Mouse (Mus musculus) heart, adult 11 months (tissue): ENCODE results near the gene Slc22a17.

Source experiments
- DNase-seq: peaks from one replicate; pipeline ENCODE4 v3.0.0; 2022

Gene Slc22a17

DNA sequence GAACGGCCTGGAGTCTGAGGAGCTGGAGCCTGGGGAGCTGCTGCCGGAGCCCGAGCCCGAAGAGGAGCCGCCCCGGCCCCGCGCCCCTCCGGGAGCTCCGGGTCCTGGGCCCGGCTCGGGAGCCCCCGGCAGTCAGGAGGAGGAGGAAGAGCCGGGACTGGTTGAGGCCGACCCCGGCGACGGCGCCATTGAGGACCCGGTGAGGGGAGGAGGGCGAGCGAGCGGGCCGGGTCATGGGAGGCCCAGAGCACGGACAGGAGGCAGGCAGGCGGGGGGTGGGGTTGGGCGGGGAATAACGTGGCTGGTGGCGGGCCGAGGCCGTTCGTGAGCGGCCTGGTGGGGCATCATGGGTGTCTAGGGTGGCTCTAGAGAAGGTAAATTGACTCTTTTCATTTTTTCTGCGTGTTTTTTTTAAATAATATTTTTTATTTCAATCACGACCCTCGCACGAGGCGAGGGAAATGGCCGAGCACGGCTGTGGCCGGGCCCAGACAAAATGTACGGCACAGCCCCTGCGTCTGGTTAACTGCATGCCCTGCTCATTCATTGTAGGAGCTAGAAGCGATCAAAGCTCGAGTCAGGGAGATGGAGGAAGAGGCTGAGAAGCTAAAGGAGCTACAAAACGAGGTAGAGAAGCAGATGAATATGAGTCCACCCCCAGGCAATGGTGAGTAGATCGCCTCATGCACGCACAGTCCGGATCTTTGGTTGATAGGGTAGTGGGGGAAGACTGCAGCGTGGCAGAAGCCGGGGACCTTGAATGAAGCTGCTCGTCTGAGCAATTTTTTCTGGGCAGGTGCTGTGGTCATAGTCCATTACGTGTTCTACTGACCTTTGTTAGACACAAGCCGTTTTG, 18.4 kb downstream of the Slc22a17 start:
- peak; percentile 91 for DNase-seq

GRCm38 (mm10) chr14:54893651-54894181, 19.2 kb downstream of the Slc22a17 start:
- DNase-seq, result peak; percentile 100

DNA sequence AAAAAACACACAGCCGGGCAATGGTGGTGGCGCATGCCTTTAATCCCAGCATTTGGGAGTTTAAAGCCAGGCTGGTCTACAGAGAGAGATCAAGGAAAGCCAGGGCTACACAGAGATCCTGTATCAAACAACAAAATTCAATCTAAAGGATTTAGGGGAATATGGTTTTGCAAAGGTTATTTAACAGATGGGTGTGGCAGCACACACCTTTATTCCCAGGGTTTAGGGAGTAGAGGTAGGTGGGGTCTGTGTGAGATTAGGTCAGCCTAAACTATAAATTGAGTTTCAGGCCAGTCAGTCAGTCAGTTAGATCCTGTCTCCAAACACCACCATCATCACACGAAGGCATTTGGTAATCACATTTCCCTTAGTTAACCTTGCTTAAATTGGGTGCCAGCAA, 20.7 kb downstream of the Slc22a17 start, which contains the start of gene Pabpn1:
Gene Pabpn1 (plus strand): TSS at position 301 of the 400 bp plus-strand sequence.
- no peak for DNase-seq

- peak; percentile 90 for DNase-seq
Measured at GRCm38 (mm10) chr14:54885309-54885708, 27.6 kb downstream of the Slc22a17 start.

- DNase-seq, result peak; percentile 91
Measured at GRCm38 (mm10) chr14:54884022-54884712, 28.8 kb downstream of the Slc22a17 start.

DNA sequence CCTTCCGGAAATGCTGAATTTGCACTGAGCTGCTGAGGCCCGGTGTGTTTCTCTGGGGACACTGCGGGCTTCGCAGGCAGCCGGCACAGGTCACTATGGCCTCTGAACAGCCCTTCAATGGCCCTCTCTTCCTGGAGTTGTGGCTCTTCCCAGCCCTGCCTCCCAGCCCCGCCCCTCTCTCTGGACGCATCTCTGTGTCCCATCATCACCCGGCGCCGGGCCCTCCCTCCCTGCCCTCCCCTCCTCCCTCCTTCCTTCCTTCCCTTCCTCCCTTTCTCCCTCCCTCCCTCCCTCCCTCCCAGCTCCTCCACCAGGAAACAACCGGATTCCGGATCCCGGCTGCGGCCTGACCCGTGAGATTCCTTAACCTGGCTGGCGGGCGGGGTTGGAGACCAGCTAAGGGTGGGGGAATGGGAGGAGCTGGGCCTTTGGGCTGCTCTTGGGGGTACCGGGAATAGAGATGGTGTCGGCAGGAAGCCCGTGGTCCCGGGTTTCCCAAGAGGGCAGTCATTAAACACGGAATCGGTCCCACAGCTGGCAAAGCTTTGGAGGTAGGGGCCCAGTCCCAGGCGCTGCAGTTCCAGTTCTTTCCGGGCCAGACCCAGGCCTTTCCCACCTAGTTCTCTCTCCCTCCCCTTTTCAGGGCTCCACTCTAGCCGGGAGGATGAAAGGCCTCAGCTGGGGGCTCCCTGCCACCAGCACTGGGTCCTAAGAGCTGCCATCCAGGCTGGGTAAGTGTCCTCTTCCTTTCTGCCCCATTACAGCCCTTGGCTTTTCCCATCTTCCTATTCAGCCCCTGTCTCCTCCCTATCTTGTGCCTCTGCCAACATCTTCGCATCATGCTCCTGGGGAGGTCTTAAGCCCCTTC, 29.5 kb downstream of the Slc22a17 start, which contains the start of the genes Bcl2l2 and Gm20521:
Gene Bcl2l2 (plus strand): TSS at position 224 of the 868 bp plus-strand sequence.
Gene Gm20521 (plus strand): TSS at position 288 of the 868 bp plus-strand sequence.
- peak; percentile 99 for DNase-seq

GRCm38 (mm10) chr14:54877048-54877715, 35.8 kb downstream of the Slc22a17 start, which contains the start of gene Ppp1r3e:
Gene Ppp1r3e (minus strand): TSS chr14:54877550.
- peak; percentile 97 for DNase-seq

DNA sequence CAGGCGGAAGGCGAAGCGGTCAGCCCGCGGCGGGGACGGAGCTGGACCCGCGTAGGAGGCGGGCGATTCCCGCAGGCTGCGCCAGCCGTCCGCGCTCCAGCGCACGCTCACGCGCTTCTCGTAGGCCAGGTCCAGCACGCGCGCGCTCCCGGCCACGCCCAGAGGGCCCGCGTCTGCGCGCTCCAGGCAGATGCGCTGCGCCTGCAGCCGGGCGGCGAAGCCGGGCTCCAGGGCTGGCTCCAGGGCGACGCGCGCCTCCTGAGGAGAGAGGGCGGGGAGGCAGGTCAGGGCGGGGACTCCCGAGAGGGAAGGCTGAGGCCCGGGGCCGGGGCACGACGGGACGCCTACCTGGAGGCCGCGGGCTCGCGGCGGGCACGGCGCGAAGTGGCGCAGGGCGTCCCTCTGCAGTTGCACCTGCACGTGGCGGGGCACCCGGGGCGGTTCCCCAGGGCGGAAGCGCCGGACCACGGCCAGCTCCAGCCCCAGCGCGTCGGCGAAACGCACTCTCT, 36.3 kb downstream of the Slc22a17 start:
- DNase-seq, result peak; percentile 99

- DNase-seq, result no peak
Measured at GRCm38 (mm10) chr14:54875844-54876538, 36.9 kb downstream of the Slc22a17 start.

- DNase-seq, result peak; percentile 85
Measured at GRCm38 (mm10) chr14:54874165-54874564, 38.8 kb downstream of the Slc22a17 start.

DNA sequence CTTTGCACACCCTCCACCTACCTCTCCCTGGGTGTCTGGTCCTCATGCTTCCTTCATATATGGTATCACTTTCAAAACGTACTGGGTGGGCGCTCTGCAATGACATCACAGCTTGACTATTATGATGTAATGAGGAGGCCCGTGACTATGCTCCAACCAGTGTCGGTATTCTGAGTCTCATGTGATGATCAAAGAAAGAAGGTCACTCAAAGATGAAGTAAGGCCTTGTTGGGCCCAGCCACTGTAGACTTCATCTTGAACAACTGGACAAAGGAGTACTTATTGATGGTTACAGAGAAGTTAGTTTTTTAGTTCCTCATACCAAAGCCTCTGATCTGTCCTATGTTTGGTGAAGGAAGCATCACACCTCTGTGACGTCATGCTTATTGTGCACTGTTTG, 42.1 kb downstream of the Slc22a17 start, which contains the start of gene Homez:
Gene Homez (minus strand): TSS at position 101 of the 400 bp plus-strand sequence.
- peak; percentile 63 for DNase-seq

- DNase-seq, result peak; percentile 3
Measured at GRCm38 (mm10) chr14:54868026-54868425, 44.9 kb downstream of the Slc22a17 start.

GRCm38 (mm10) chr14:54866936-54867335, 46.0 kb downstream of the Slc22a17 start:
- DNase-seq, result peak; percentile 85

GRCm38 (mm10) chr14:54866268-54866667, 46.7 kb downstream of the Slc22a17 start:
- DNase-seq, result no peak

DNA sequence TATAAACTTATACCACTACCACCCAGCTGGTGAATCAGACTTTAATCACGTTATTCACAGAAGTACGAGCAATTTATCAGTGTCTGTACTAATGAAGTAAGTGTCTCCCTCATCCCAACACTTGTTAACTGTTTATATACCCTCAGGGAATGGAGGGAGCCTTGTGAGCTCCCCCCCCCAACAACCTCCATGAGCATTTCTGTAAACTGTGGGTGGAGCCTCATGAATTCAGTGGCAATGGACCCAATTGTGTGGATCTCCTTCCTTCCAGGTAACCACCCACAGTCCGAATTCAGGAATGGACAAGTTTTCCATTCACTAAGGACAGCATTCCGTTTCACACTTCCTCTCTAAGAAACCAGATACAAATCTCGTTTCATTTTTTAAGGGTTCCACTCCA, 47.3 kb downstream of the Slc22a17 start:
- peak; percentile 63 for DNase-seq

- DNase-seq, result peak; percentile 58
Measured at GRCm38 (mm10) chr14:54864313-54865036, 48.5 kb downstream of the Slc22a17 start.

DNA sequence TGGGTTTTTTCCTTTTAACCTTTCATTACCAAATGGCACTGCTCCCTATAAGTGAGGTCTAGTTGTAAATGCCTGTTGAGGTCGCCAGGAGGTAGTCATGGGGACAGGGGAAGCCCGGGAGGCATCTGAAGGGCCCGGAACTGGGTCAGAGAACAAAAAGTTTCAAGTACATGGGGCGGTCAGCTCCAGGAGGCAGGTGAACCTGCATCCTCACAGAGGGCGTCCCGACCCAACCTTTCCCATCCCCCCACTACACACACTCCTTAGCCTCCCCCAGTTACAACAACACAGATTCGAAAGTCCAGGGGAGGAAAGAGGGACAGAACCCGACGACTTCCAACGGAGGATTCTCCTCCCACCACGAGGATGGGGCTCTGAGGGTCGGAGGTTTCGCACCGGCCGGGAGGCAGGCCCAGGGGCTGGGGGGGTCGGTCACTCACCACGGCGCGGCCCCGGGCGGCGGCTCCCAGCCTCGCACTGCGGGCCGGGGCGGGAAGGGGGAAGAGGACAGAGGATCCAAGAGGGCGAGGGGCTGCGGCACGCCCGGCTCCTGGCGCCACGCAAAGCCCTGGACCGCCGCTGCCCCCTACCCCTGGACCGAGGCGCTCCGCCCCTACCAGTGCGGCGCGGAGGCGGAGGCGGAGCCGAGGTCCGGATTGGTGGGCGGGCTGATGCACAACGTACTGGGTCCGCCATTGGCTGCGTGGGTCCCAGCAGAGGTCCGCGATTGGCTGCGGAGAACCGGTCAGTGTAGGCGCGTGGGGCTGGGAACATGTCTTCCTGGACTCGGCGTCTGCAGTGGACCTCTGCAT, 49.2 kb downstream of the Slc22a17 start:
- DNase-seq, result peak; percentile 100

DNA sequence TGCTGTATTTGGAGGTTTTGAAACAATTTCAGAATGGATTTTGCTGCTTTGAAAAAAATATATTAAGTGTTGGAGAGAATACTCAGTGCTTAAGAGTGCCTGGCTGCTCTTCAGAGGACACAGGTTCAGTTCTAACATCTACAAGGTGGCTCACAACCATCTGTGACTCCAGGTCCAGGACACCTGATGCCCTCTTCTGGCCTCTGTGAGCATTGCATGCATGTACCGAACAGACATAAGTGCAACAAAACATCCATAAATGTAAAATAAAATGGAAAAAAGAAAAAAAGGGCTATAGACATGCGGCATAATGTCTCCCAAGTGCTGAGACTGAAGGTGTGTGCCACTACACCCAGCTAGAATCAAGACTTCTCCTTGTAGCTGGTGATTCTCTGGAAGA, 52.4 kb downstream of the Slc22a17 start:
- DNase-seq, result peak; percentile 89

GRCm38 (mm10) chr14:54857891-54858290, 55.0 kb downstream of the Slc22a17 start:
- peak; percentile 82 for DNase-seq
